Mouse (Mus musculus) left cerebral cortex, adult 2 months (tissue): Measurements from ENCODE around the gene Prdx2. TPM values are rescaled to one million over a fixed set of nuclear protein-coding genes. Genes with fewer than 3 reads are reported as not detected.

Experiments used
- DNase-seq, 2 experiments: peaks; one replicate each; pipeline ENCODE4 v3.0.0; 2021 to 2022; ENCODE audit warnings: low spot score in 2 of 2, mixed read lengths in 1 of 2; ENCODE audit errors: extremely low spot score in 1 of 2
- H3K27ac ChIP-seq: fragments of 200-600 bp; 2 replicates; pipeline ENCODE4 v1.8.1; 2022
- H3K4me3 ChIP-seq: fragments of 200-600 bp; 2 replicates; pipeline ENCODE4 v1.8.1; 2022
- CTCF ChIP-seq: fragments of 200-600 bp; IDR thresholded peaks from 2 replicates; pipeline ENCODE4 v1.8.1; 2022; ENCODE audit warnings: antibody characterized with exemption, mild to moderate bottlenecking, moderate library complexity
- intact Hi-C: fragments of 180-260 bp; cut with DNase I; formaldehyde crosslinking; loops from one replicate; pipeline ENCODE4 v1.15.1; 2025
- total RNA-seq, 2 experiments: library from RNA; stranded (reverse); gene quantifications; 2 replicates each; pipeline ENCODE4 v1.2.3; 2021

Gene Prdx2
- total RNA-seq, 2 experiments from 2014 or later, result 319 to 333 TPM

DNA sequence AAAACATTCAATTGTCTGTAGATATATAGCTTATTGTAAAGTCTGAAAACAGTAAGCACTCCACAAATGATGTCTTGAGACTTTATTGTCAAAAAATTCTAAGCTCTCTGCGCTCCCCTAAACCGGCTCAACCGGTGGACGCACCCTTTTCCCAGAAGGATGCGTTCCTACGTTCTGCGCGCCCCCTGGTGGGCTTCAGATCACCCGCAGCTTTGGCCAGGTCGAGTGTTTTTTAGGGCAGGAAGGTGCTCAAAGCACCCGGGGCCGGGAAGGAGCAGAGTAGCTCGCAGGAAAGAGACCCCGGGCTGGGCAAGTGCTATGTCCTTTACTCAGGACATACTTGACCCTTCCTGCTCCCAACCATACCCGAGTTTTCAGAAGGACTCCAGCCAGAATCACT lies 20.4 kb downstream of the Prdx2 start:
- peak; percentile 66 for TF ChIP-seq CTCF
- Histone ChIP-seq H3K27ac (peak overlapping the region; percentile 82), H3K4me3 (peak overlapping the region; percentile 71)
- DNase-seq, result peak; percentile 86 to 88
- intact Hi-C loops, result loop anchor here (1.0 kb wide), 1 partner anchor 16 kb away; no protein-coding TSS in a partner anchor

DNA sequence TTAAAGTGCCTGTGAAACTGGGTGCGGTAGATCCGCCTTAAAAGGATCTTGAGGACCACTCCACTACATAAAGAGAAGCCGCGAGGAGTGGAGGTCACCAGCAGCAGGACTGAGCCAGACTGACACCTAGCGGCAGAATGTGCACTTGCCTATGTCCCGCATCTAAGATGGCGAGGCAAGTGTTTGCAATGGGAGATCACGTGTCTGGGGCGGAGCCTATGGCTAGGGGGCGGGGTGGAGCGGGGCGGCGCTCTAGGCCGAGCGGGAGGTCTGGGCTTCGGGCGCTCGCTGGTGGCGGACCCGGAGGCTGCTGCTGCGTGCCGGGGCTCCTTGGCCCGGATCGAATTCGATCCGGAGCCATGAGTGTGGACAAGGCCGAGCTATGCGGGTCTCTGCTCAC lies 21.0 kb downstream of the Prdx2 start, which contains the start of gene Hook2:
Gene Hook2 (plus strand): TSS at position 255 of the 400 bp plus-strand sequence.
- H3K4me3 ChIP-seq, result peak within 1 kb of the TSS; percentile 71
- TF ChIP-seq CTCF, result peak; percentile 70
- H3K27ac ChIP-seq, result peak within 1 kb of the TSS; percentile 82
- intact Hi-C loops, result loop anchor here (1.0 kb wide), 1 partner anchor 16 kb away; no protein-coding TSS in a partner anchor
- DNase-seq, result peak; percentile 95 to 96

DNA sequence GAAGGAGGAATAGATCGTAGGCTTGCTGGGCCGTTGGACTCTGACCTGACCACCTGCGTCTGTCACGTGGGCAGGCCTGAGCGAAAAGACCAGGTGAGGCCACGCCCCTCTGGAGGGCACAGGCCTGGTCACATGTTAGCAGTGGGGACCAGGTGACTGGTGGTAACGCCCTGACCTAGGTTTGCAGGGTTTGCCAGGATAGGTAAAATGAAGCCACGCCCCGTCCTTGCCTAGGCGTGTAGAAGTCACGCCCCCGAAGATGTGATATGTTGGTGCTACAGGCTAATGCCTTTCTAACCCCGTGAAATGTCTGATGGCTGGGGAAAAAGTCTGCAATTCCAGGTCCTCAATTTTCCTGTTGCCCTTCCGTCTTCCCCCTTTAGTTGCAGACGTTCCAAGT lies 21.4 kb downstream of the Prdx2 start:
- no peak for DNase-seq
- peak overlapping the region; percentile 71 for H3K4me3 ChIP-seq
- intact Hi-C loops, result loop anchor here (1.0 kb wide), 1 partner anchor 17 kb away; no protein-coding TSS in a partner anchor
- no peak for TF ChIP-seq CTCF
- H3K27ac ChIP-seq, result peak overlapping the region; percentile 54

DNA sequence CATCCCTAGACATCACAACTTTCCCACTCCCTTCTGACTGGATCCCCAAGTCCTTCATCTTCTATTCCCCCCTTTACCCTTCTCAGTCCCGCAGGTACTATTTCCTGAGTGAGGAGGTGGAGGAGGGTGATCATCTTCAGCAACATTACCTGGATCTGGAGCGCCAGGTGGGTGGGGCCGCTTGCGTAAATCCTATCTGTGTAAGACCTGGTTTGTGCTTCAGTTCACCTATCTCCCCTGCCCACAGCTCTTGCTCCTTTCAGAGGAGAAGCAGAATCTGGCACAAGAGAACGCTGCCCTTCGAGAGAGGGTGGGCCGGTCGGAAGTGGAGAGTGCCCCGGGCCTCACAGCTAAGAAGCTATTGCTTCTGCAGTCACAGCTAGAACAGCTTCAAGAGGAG lies 25.0 kb downstream of the Prdx2 start:
- H3K4me3 ChIP-seq, result no peak overlapping the region
- intact Hi-C loops, result no loop called here
- TF ChIP-seq CTCF, result no peak
- no peak overlapping the region for H3K27ac ChIP-seq
- DNase-seq, result no peak

DNA sequence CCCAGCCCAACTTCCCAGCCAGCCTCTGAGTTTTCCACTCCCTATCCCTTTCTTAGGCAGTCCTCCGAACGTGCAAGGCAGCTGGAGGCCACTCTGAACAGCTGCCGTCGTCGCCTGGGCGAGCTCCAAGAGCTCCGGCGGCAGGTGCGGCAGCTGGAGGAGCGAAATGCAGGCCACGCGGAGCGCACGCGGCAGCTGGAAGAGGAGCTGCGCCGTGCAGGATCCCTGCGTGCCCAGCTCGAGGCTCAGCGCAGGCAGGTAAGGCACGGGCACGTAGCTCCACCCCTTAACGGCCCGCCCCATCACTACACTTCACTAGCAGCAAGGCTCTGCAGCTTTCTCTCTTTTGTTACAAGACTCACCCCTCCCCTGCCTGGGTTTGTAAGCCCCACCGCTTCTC lies 26.3 kb downstream of the Prdx2 start:
- Histone ChIP-seq H3K27ac (no peak overlapping the region), H3K4me3 (no peak overlapping the region)
- no peak for TF ChIP-seq CTCF
- intact Hi-C loops, result no loop called here
- no peak for DNase-seq

DNA sequence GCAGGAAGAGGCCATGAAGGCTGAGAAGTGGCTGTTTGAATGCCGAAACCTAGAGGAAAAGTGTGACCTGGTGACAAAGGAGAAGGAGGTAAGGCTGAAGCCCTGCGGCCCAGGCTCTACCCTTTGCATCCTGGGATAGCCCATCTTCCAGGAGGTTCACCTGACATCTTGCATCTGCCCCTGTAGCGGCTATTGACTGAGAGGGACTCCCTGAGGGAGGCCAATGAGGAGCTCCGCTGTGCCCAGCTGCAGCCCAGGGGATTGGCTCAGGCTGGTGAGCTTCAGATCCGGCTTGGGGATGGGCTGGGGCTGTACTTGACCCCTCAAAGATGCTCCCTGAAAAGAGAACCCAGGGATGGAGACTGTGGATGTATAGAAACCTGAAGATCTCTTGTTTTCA lies 27.6 kb downstream of the Prdx2 start:
- Histone ChIP-seq H3K4me3 (no peak overlapping the region), H3K27ac (no peak overlapping the region)
- intact Hi-C loops, result no loop called here
- DNase-seq, result no peak
- no peak for TF ChIP-seq CTCF

DNA sequence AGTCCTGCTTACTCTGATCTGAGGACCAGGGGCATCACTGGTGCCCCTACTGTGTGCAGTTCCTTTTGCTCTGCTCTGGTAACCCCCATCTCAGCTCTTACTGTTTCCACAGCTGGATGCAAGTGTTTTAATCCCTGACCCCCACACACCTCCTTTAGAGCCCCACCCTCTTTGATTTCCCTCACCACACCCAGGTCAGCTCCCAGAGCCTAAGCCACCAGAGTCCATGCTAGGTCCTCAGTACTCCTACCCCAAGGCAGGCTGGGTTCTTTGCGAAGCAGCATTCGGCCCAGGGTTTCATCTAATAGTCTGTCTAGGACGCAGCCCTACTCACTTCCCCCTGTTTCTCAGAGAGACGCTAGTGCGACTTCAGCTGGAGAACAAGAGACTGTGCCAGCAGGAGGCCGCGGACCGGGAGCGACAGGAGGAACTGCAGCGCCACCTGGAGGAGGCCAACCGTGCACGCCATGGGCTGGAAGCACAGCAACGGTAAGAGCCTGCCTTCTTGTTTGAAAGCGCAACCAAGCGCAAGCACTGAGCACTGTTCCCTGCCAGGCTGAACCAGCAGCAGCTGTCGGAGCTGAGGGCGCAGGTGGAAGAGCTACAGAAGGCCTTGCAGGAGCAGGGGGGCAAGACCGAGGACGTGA lies 28.4 kb downstream of the Prdx2 start:
- peak; percentile 97 for TF ChIP-seq CTCF
- Histone ChIP-seq H3K4me3 (no peak overlapping the region), H3K27ac (no peak overlapping the region)
- DNase-seq, result peak; percentile 87 to 94
- intact Hi-C loops, result no loop called here

DNA sequence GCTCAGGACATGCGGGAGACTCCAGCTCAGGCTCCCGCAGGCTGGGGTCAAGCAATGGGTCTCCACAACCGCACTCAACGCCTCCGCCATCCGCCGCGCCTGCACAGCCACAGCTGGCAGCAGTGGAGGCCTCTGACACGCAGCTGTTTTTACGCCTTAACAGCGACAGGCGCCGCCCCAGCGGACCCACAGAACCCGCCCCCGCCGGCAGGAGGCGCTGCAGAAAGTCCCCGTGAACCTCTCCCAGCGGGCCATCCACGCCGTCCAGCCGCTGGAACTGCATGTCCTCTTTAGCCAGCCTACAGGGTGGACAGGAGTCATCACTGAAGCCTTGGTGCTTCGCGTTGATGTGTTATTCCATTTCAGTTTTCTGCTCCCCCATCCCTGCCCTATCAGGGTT lies 38.3 kb downstream of the Prdx2 start:
- H3K4me3 ChIP-seq, result no peak overlapping the region
- no peak overlapping the region for H3K27ac ChIP-seq
- intact Hi-C loops, result no loop called here
- DNase-seq, result no peak
- TF ChIP-seq CTCF, result peak; percentile 31

DNA sequence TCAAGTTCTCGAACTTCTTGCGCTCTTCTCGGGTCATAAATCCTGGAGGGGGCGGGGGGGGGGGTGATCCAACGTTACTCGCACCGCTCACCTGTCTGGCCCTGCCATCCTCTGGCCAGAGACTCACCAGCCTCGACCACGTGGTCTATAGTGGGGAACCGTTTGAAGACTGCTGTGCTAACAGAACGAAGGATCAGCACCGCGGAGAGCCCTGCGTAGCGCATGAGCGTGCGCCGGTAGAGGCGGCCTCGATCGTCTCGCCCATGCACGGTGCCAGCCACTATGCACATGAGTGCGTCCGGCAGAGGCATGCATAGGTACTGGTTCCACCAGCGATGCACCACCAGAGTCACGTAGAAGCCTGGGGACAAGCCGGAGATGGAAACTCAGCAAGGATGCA lies 41.9 kb downstream of the Prdx2 start:
- Histone ChIP-seq H3K27ac (no peak overlapping the region), H3K4me3 (no peak overlapping the region)
- intact Hi-C loops, result no loop called here
- DNase-seq, result no peak
- no peak for TF ChIP-seq CTCF

DNA sequence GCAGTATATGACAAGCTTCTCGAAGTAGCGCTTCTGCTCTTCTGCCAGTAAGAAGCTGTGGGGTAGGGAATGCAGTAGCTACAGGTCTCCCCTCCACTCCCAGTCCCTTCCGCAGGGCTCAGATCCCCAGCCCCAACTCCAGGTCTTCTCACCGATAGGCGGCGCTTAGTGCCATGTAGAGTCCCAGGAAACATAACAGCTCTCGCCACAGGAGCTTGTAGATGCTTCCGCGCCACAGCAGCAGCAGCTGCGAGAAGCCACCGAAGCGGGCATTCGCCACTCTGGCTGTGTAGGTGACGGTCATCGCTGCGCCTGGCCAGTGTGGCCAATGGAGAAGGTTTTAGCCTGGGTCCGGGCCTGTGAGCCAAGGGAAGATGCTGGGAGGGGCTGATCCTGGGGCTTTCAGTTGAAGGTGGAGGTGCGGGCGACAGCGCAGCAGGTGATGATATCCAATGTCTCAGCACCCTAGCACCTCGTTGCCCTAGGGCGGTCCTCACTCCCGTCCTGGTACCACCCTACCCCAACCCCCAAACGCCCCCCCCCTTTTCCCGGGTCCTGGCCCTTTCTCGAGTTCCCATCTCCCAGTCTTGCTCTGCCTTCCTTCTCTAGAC lies 43.9 kb downstream of the Prdx2 start:
- DNase-seq, result peak; percentile 77 to 80
- Histone ChIP-seq H3K4me3 (peak overlapping the region; percentile 55), H3K27ac (no peak overlapping the region)
- intact Hi-C loops, result no loop called here
- peak; percentile 80 for TF ChIP-seq CTCF

DNA sequence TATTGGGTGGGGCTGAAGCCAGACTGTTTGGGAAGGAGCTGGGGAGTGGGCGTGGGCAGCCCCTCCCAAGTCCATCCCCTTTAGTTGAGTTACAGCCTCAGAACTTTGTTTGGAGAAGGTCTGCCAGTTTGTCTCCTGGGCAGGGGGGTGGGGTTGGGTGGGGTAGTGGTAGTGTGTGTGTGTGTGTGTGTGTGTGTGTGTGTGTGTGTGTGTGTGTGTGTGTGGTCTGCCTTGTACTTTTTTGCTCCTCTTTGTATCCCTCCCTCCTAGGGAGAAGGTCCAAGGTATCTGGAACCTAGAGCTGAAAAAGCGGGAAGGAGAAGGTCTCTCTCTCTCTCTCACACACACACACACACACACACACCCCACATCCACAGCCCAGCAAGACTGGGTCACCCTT lies 45.0 kb downstream of the Prdx2 start, which contains the start of gene Best2:
Gene Best2 (minus strand): TSS at position 101 of the 400 bp plus-strand sequence.
- no peak within 1 kb of the TSS for H3K27ac ChIP-seq
- intact Hi-C loops, result no loop called here
- H3K4me3 ChIP-seq, result peak within 1 kb of the TSS; percentile 55
- no peak for DNase-seq
- TF ChIP-seq CTCF, result no peak

DNA sequence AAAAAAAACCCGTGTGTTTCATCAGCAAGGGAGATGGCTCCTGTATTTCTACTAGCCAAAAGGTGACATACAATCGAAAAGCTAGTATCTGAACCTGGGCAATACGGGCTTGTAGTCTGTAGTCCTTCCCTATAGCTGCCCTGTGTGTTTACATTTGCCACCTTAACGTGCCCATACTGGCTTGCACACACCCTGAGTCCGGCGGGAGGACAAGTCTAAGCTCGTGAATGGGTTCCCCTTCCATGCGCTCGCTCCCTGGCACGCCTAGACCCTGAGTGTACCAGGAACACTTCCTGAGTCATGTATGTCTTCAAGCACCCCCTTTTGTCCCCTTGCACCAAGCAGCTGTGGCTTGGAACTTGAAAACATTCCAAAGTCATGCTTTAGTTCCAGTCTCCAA lies 47.3 kb downstream of the Prdx2 start:
- no peak for TF ChIP-seq CTCF
- Histone ChIP-seq H3K27ac (no peak overlapping the region), H3K4me3 (no peak overlapping the region)
- no peak for DNase-seq
- intact Hi-C loops, result no loop called here
